Mouse (Mus musculus) embryonic fibroblast, embryonic 13.5 days (primary cell): ENCODE results near the gene Gm21637. TPM values are rescaled to one million over a fixed set of nuclear protein-coding genes. Genes with fewer than 3 reads are reported as not detected.
"Not testable (repeated sequence)": the region's sequence is repeated elsewhere in the genome, so short reads cannot be mapped to it uniquely, and the experiment has no call there.

Source experiments
- H3K27ac ChIP-seq: 2 replicates; pipeline ENCODE4 v1.5.1; 2012; ENCODE audit warnings: low read length, control low read depth, inconsistent platforms; ENCODE audit not compliant: insufficient read depth
- H3K4me1 ChIP-seq: 2 replicates; pipeline ENCODE4 v1.6.1; 2011; ENCODE audit warnings: low read length; ENCODE audit not compliant: control insufficient read depth, insufficient read depth
- H3K4me3 ChIP-seq: 2 replicates; pipeline ENCODE4 v1.5.1; 2011; ENCODE audit warnings: mild to moderate bottlenecking, control low read depth, low read length; ENCODE audit not compliant: insufficient read depth
- polyA plus RNA-seq: library from polyadenylated mRNA; stranded (reverse); fragments of >200 nt; gene quantifications from 2 replicates; pipeline ENCODE4 v1.2.4, GENCODE M21; 2011; ENCODE audit warnings: low read depth; ENCODE audit not compliant: missing spikeins, insufficient read length

The Gm21637 gene
- not detected in 2 replicates for polyA plus RNA-seq

DNA sequence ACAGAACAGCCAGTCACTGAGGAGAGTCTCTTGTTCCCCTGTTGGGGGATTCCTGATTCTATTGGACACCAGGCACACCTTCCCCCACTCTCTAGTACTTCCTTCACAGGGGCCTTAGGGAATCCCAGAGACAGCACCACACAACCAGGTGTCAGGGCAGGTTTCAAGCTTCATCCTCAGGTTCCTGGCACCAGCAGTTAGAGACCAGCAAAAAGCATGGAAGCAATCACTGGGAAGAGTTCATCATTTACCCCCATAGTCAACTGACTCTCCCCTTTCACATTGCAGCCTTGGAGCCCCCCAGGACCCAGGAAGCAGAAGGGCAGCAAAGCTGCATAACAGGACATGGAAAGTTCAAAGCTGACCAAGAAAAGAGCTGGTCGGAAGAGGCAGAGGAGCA lies at the start of gene Gm21637:
TSS of gene Gm21637 (plus strand) at position 301 of the 400 bp plus-strand sequence.
- not testable (repeated sequence) for H3K27ac ChIP-seq, H3K4me3 ChIP-seq, H3K4me1 ChIP-seq

Other genes with a start within 250 kb of the Gm21637 start
- not detected in 2 replicates for gene Btbd35f25, start 244.9 kb upstream of the Gm21637 start, polyA plus RNA-seq
- gene Btbd35f22, start 85.8 kb downstream of the Gm21637 start, polyA plus RNA-seq: not detected in 2 replicates